Mouse (Mus musculus): ENCODE data around the gene Vtn.
"Not testable (repeated sequence)": the region's sequence is repeated elsewhere in the genome, so short reads cannot be mapped to it uniquely, and the experiment has no call there.

The Vtn gene

GRCm38 (mm10) chr11:78499543-78499942, 652 bp downstream of the Vtn start:
- no peak for DNase-seq

GRCm38 (mm10) chr11:78500623-78501202, 1.8 kb downstream of the Vtn start:
- no peak for DNase-seq

GRCm38 (mm10) chr11:78501529-78501928, 2.6 kb downstream of the Vtn start:
- no peak for DNase-seq

- no peak for DNase-seq
These were observed 4.2 kb downstream of the Vtn start, which contains the start of gene Sebox for GRCm38 (mm10) chr11:78502909-78503650. TSS of gene Sebox (plus strand) at chr11:78503447.

GRCm38 (mm10) chr11:78505430-78505829, 6.5 kb downstream of the Vtn start:
- no peak for DNase-seq

GRCm38 (mm10) chr11:78509148-78509547, 10.3 kb downstream of the Vtn start:
- DNase-seq, result no peak

GRCm38 (mm10) chr11:78512025-78512957, 13.4 kb downstream of the Vtn start, which contains the start of the genes Tmem199 and Poldip2:
TSS of gene Tmem199 (minus strand) at chr11:78512172.
TSS of gene Poldip2 (plus strand) at chr11:78512193.
- peak; percentile 89 for DNase-seq

GRCm38 (mm10) chr11:78513106-78513790, 14.4 kb downstream of the Vtn start:
- DNase-seq, result no peak

GRCm38 (mm10) chr11:78515549-78516325, 16.8 kb downstream of the Vtn start:
- no peak for DNase-seq

GRCm38 (mm10) chr11:78518931-78519330, 20.0 kb downstream of the Vtn start:
- DNase-seq, result no peak

- DNase-seq, result no peak
These were observed 23.0 kb downstream of the Vtn start for GRCm38 (mm10) chr11:78521880-78522279.

- peak; percentile 42 for DNase-seq
These were observed 23.6 kb downstream of the Vtn start for GRCm38 (mm10) chr11:78522481-78522997.

GRCm38 (mm10) chr11:78523241-78523955, 24.5 kb downstream of the Vtn start:
- DNase-seq, result no peak

- no peak for DNase-seq
These were observed 25.9 kb downstream of the Vtn start for GRCm38 (mm10) chr11:78524838-78525237.

- no peak for DNase-seq
These were observed 29.8 kb downstream of the Vtn start for GRCm38 (mm10) chr11:78528714-78529113.

GRCm38 (mm10) chr11:78530001-78530400, 31.1 kb downstream of the Vtn start:
- DNase-seq, result no peak

- peak; percentile 49 for DNase-seq
These were observed 32.2 kb downstream of the Vtn start for GRCm38 (mm10) chr11:78531046-78531445.

- DNase-seq, result not testable (repeated sequence)
These were observed 32.6 kb downstream of the Vtn start for GRCm38 (mm10) chr11:78531515-78531914.

GRCm38 (mm10) chr11:78534516-78534915, 35.6 kb downstream of the Vtn start:
- DNase-seq, result no peak

- peak; percentile 54 for DNase-seq
These were observed 36.6 kb downstream of the Vtn start for GRCm38 (mm10) chr11:78535376-78536079.
